Mouse (Mus musculus) T-helper 17 cell (primary cell): ENCODE measurements around the gene Igsf11.

Source experiments
- in situ Hi-C, 2 experiments: fragments of 300-600 bp; cut with MboI, MseI; formaldehyde crosslinking; loops; 1 replicate in 1 of 2; 2 replicates in 1 of 2; pipeline ENCODE4 v1.15.1; 2025; ENCODE audit warnings: high pct_unique_total_duplicates in 2 of 2

Igsf11 gene

GRCm38 (mm10) chr16:38931519-38931918 lies 39.0 kb downstream of the Igsf11 start:
- in situ Hi-C loops, result no loop called here

- in situ Hi-C loops, result no loop called here
These were observed 48.3 kb downstream of the Igsf11 start for GRCm38 (mm10) chr16:38940805-38941204.

- in situ Hi-C loops, result no loop called here
These were observed 48.8 kb downstream of the Igsf11 start for GRCm38 (mm10) chr16:38941275-38941674.

- in situ Hi-C loops, result no loop called here
These were observed 51.5 kb downstream of the Igsf11 start for GRCm38 (mm10) chr16:38943706-38944550.

GRCm38 (mm10) chr16:38945111-38945510 lies 52.6 kb downstream of the Igsf11 start:
- in situ Hi-C loops, result no loop called here

GRCm38 (mm10) chr16:38945581-38945981 lies 53.1 kb downstream of the Igsf11 start:
- in situ Hi-C loops, result no loop called here

GRCm38 (mm10) chr16:38946453-38946852 lies 54.0 kb downstream of the Igsf11 start:
- in situ Hi-C loops, result no loop called here

- in situ Hi-C loops, result no loop called here
These were observed 54.8 kb downstream of the Igsf11 start for GRCm38 (mm10) chr16:38947141-38947879.

GRCm38 (mm10) chr16:38948441-38948840 lies 56.0 kb downstream of the Igsf11 start:
- in situ Hi-C loops, result no loop called here

GRCm38 (mm10) chr16:38952881-38953280 lies 60.4 kb downstream of the Igsf11 start:
- in situ Hi-C loops, result no loop called here

- in situ Hi-C loops, result no loop called here
These were observed 61.4 kb downstream of the Igsf11 start for GRCm38 (mm10) chr16:38953821-38954220.

- in situ Hi-C loops, result no loop called here
These were observed 62.2 kb downstream of the Igsf11 start for GRCm38 (mm10) chr16:38954501-38955288.

GRCm38 (mm10) chr16:38955296-38955695 lies 62.8 kb downstream of the Igsf11 start:
- in situ Hi-C loops, result no loop called here

GRCm38 (mm10) chr16:38958801-38959200 lies 66.3 kb downstream of the Igsf11 start:
- in situ Hi-C loops, result no loop called here

- in situ Hi-C loops, result loop anchor here in 1 of 2 experiments (5.0 kb wide), 1 partner anchor 92 kb away; no protein-coding TSS in a partner anchor
These were observed 68.1 kb downstream of the Igsf11 start for GRCm38 (mm10) chr16:38960550-38960949.

- in situ Hi-C loops, result loop anchor here in 1 of 2 experiments (5.0 kb wide), 1 partner anchor 90 kb away; no protein-coding TSS in a partner anchor
These were observed 69.4 kb downstream of the Igsf11 start for GRCm38 (mm10) chr16:38961865-38962264.

- in situ Hi-C loops, result loop anchor here in 1 of 2 experiments (5.0 kb wide), 1 partner anchor 90 kb away; no protein-coding TSS in a partner anchor
These were observed 70.2 kb downstream of the Igsf11 start for GRCm38 (mm10) chr16:38962695-38963094.

- in situ Hi-C loops, result loop anchor here in 1 of 2 experiments (5.0 kb wide), 1 partner anchor 75 kb away; no protein-coding TSS in a partner anchor
These were observed 74.6 kb downstream of the Igsf11 start for GRCm38 (mm10) chr16:38967026-38967425.

GRCm38 (mm10) chr16:38976151-38976550 lies 83.7 kb downstream of the Igsf11 start:
- in situ Hi-C loops, result no loop called here

- in situ Hi-C loops, result no loop called here
These were observed 86.1 kb downstream of the Igsf11 start for GRCm38 (mm10) chr16:38978546-38978945.

GRCm38 (mm10) chr16:38980546-38980945 lies 88.1 kb downstream of the Igsf11 start:
- in situ Hi-C loops, result no loop called here
